Comparison of ENCODE assay signal across 8 mouse cellular contexts in the genomic region with DNA sequence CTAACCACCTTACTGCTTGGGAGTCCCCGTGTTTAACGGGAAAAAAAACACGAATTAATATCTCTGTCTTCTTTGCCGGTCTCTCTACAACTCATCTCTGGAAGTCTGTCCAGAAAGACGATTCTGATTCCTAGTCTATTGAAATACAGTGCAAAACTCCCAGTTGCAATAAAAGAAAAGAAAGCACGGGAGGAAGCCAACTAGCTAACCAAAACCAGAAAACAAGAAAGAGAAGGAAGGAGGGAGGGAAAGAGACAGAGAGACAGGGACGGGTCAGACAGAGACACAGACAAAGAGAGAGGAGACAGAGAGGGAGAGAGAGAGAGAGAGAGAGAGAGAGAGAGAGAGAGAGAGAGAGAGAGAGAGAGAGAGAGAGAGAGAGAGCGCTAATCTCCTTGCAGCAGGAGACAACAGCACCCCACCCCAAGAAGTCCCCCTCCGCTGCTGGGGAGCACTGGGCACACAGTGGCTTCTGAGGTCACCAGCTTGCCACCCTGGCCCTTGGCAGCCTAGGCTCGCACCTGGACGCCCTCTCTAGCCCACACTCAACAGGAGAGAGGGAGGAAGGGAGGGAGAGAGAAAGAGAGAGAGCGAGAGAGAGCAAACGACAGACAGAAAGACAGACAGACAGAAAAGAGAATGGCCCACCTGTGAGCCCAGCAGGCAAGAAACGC.
DNase-seq lines count a peak whose midpoint lies in the region; ATAC-seq and TF ChIP-seq lines count a peak whose summit lies in the region.

No protein-coding gene starts in this region.

- ATAC-seq in heart, embryonic 11.5 days (replicated peaks; ENCODE audit: insufficient number of reproducible peaks, low FRiP score, low TSS enrichment) = 0 out of 2 replicates have a peak, but pooled peaks have one; percentile 18
- ATAC-seq in intestine, embryonic 16.5 days = peak; percentile 51
- ATAC-seq in midbrain, postnatal 0 days (ENCODE audit: low FRiP score) = peak; percentile 33; the same call in 1 of the 2 replicates

- H3K4me1 ChIP-seq in heart, embryonic 11.5 days (ENCODE audit: control insufficient read depth, insufficient read depth, low read length) = peaks cover 15% of the 10 kb centered on the region; the same call in 1 of the 2 replicates
- no peaks in the 10 kb centered on the region for H3K4me1 ChIP-seq in ES-Bruce4 (ENCODE audit: control insufficient read depth, insufficient read depth, low read length)
- no peaks in the 10 kb centered on the region for H3K4me1 ChIP-seq in embryonic fibroblast, embryonic 13.5 days (ENCODE audit: control insufficient read depth, insufficient read depth, low read length)
- peaks cover 10% of the 10 kb centered on the region for H3K4me1 ChIP-seq in intestine, embryonic 16.5 days (ENCODE audit: control insufficient read depth, insufficient read depth, low read length)
- peaks cover 5% of the 10 kb centered on the region; the same call in 1 of the 2 replicates for H3K4me1 ChIP-seq in midbrain, postnatal 0 days (ENCODE audit: insufficient read depth, low read length)

- no peak for DNase-seq in heart, postnatal 25 days (ENCODE audit: low spot score)
- no peak for DNase-seq in midbrain, postnatal 0 days (ENCODE audit: low spot score)
- no peak for DNase-seq in B cell, adult 2 months
- no peak for DNase-seq in urinary bladder, postnatal 36 days (ENCODE audit: low spot score in 2 of 2)

- TF ChIP-seq CTCF in ES-Bruce4 (IDR thresholded peaks at IDR 0.05; ENCODE audit: low read depth, low read length) = no peak
- TF ChIP-seq CTCF in embryonic fibroblast, embryonic 13.5 days (IDR thresholded peaks at IDR 0.05; ENCODE audit: borderline replicate concordance, insufficient read depth, low read length) = no peak
- no peak for TF ChIP-seq CTCF in midbrain, postnatal 0 days (IDR thresholded peaks at IDR 0.05)

- peak overlapping the region; percentile 74 for H3K4me2 ChIP-seq in heart, embryonic 11.5 days
- H3K4me2 ChIP-seq in intestine, embryonic 16.5 days (ENCODE audit: low read depth, low read length) = peak overlapping the region; percentile 92
- peak overlapping the region; percentile 94 for H3K4me2 ChIP-seq in midbrain, postnatal 0 days (ENCODE audit: low read depth, low read length, poor library complexity, severe bottlenecking)

- H3K27ac ChIP-seq in heart, embryonic 11.5 days (ENCODE audit: low read depth, low read length) = no peak overlapping the region
- H3K27ac ChIP-seq in ES-Bruce4 (ENCODE audit: insufficient read depth, low read length) = no peak overlapping the region
- no peak overlapping the region for H3K27ac ChIP-seq in embryonic fibroblast, embryonic 13.5 days (ENCODE audit: insufficient read depth, low read length)
- H3K27ac ChIP-seq in intestine, embryonic 16.5 days (ENCODE audit: low read length) = no peak overlapping the region
- no peak overlapping the region for H3K27ac ChIP-seq in midbrain, postnatal 0 days (ENCODE audit: low read depth, low read length)

- H3K9me3 ChIP-seq in heart, embryonic 11.5 days (replicated peaks; ENCODE audit: control insufficient read depth, low read length) = no peaks in the 10 kb centered on the region
- H3K9me3 ChIP-seq in ES-Bruce4 (replicated peaks; ENCODE audit: control insufficient read depth, insufficient read depth, low read length, poor library complexity, severe bottlenecking) = no peaks in the 10 kb centered on the region
- H3K9me3 ChIP-seq in intestine, embryonic 16.5 days (ENCODE audit: control insufficient read depth, low read length) = no peaks in the 10 kb centered on the region
- H3K9me3 ChIP-seq in midbrain, postnatal 0 days (ENCODE audit: low read length) = no peaks in the 10 kb centered on the region

- TF ChIP-seq POLR2A in ES-Bruce4 (IDR thresholded peaks at IDR 0.05; ENCODE audit: insufficient read depth, low read length) = no peak
- TF ChIP-seq POLR2A in embryonic fibroblast, embryonic 13.5 days (IDR thresholded peaks at IDR 0.05; ENCODE audit: low read depth, low read length) = no peak

- intact Hi-C loops in heart, postnatal 25 days (cut with DNase I) = loop anchor here (5.0 kb wide), 3 partner anchors 65 to 150 kb away; a partner anchor contains a TSS

- peak overlapping the region; percentile 43 for H3K4me3 ChIP-seq in heart, embryonic 11.5 days (ENCODE audit: low read depth, low read length)
- H3K4me3 ChIP-seq in ES-Bruce4 (ENCODE audit: low read depth, low read length) = peak overlapping the region; percentile 53
- H3K4me3 ChIP-seq in embryonic fibroblast, embryonic 13.5 days (ENCODE audit: insufficient read depth, low read length) = peak overlapping the region; percentile 41
- peak overlapping the region; percentile 54 for H3K4me3 ChIP-seq in intestine, embryonic 16.5 days (ENCODE audit: low read length)
- peak overlapping the region; percentile 46 for H3K4me3 ChIP-seq in midbrain, postnatal 0 days (ENCODE audit: low read depth, low read length)

- H3K9ac ChIP-seq in heart, embryonic 11.5 days (ENCODE audit: low read depth, low read length) = 0 out of 2 replicates have a peak overlapping the region, but pooled peaks have one; percentile 54
- no peak overlapping the region for H3K9ac ChIP-seq in ES-Bruce4 (ENCODE audit: low read depth, poor library complexity, severe bottlenecking)
- peak overlapping the region; percentile 53 for H3K9ac ChIP-seq in intestine, embryonic 16.5 days (ENCODE audit: low read depth, low read length)
- H3K9ac ChIP-seq in midbrain, postnatal 0 days (replicated peaks; ENCODE audit: low read length, poor library complexity, severe bottlenecking) = peak overlapping the region; percentile 71

- H3K36me3 ChIP-seq in heart, embryonic 11.5 days (ENCODE audit: control insufficient read depth, insufficient read depth, low read length) = no peaks in the 10 kb centered on the region
- no peaks in the 10 kb centered on the region for H3K36me3 ChIP-seq in ES-Bruce4 (ENCODE audit: control insufficient read depth, insufficient read depth, low read length, poor library complexity, severe bottlenecking)
- H3K36me3 ChIP-seq in intestine, embryonic 16.5 days (ENCODE audit: control insufficient read depth, insufficient read depth, low read length) = no peaks in the 10 kb centered on the region
- H3K36me3 ChIP-seq in midbrain, postnatal 0 days (ENCODE audit: insufficient read depth, low read length) = no peaks in the 10 kb centered on the region

- no peak for TF ChIP-seq EP300 in ES-Bruce4 (IDR thresholded peaks at IDR 0.05; ENCODE audit: insufficient read depth, low read depth, low read length)

- H3K27me3 ChIP-seq in heart, embryonic 11.5 days (ENCODE audit: control insufficient read depth, insufficient read depth, low read length) = peaks cover 42% of the 10 kb centered on the region
- peaks cover 17% of the 10 kb centered on the region for H3K27me3 ChIP-seq in ES-Bruce4 (ENCODE audit: control insufficient read depth, insufficient read depth, low read length, poor library complexity, severe bottlenecking)
- peaks cover 19% of the 10 kb centered on the region for H3K27me3 ChIP-seq in intestine, embryonic 16.5 days (replicated peaks; ENCODE audit: control insufficient read depth, insufficient read depth, low read length)
- H3K27me3 ChIP-seq in midbrain, postnatal 0 days (ENCODE audit: insufficient read depth, low read length) = peaks cover 26% of the 10 kb centered on the region

- WGBS in heart, embryonic 11.5 days (ENCODE audit: insufficient replicate concordance) = 2% methylated on average over 14 of the region's 14 CpGs
- 2% methylated on average over 14 of the region's 14 CpGs for WGBS in intestine, embryonic 16.5 days
- 1% methylated on average over 13 of the region's 14 CpGs for WGBS in midbrain, postnatal 0 days
